Mouse (Mus musculus): ENCODE data around the gene Ndufaf7. TPM values are rescaled to one million over a fixed set of nuclear protein-coding genes. Genes with fewer than 3 reads are reported as not detected.

Gene Ndufaf7
- polyA plus RNA-seq, 1 experiment = 20.8 TPM

DNA sequence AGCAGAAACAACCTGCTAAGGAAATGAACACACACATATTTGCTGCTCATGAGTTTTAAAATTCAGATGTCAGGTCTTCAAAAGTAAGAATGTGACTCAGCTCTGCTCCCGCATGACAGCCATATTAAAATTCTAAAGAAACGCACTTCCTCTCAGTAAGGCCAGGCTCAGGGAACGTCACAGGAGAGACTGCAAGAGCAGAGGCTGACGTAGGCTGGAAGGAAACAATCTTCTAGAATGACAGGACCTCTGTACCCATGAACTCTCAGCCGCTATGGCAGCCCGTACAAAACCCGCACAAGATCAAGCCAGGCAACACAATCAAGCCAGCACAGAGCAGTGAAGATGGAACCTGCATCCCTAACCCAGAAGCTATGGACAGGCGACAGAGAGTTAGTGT is 52.1 kb downstream of the Ndufaf7 start:
- WGBS = 53% methylated on average over 8 of the region's 8 CpGs
- Histone ChIP-seq H3K27me3 (replicated peaks; ENCODE audit: control insufficient read depth, insufficient read depth, low read length) (no peaks in the 10 kb centered on the region), H3K36me3 (ENCODE audit: control insufficient read depth, insufficient read depth, low read length) (no peaks in the 10 kb centered on the region), H3K27ac (ENCODE audit: insufficient read depth, low read depth, low read length) (no peak overlapping the region), H3K4me1 (ENCODE audit: control insufficient read depth, insufficient read depth, low read length) (peaks cover 13% of the 10 kb centered on the region), H3K4me3 (ENCODE audit: insufficient read depth, low read depth, low read length) (no peak overlapping the region)
- no peak for TF ChIP-seq CTCF (conservative IDR thresholded peaks at IDR 0.05; ENCODE audit: insufficient read depth, insufficient read length, low read depth, low read length)
- no peak for TF ChIP-seq POLR2A (IDR thresholded peaks at IDR 0.05; ENCODE audit: low read depth, low read length)
- peak; percentile 55 for DNase-seq

- no peak for DNase-seq
- no peak overlapping the region for H3K4me3 ChIP-seq (ENCODE audit: insufficient read depth, low read depth, low read length)
- 95% methylated on average over 2 of the region's 2 CpGs for WGBS
- H3K27ac ChIP-seq (ENCODE audit: insufficient read depth, low read depth, low read length) = no peak overlapping the region
- H3K27me3 ChIP-seq (replicated peaks; ENCODE audit: control insufficient read depth, insufficient read depth, low read length) = no peaks in the 10 kb centered on the region
- peaks cover 18% of the 10 kb centered on the region for H3K4me1 ChIP-seq (ENCODE audit: control insufficient read depth, insufficient read depth, low read length)
- H3K36me3 ChIP-seq (ENCODE audit: control insufficient read depth, insufficient read depth, low read length) = no peaks in the 10 kb centered on the region
- TF ChIP-seq CTCF (conservative IDR thresholded peaks at IDR 0.05; ENCODE audit: insufficient read depth, insufficient read length, low read depth, low read length) = no peak
- no peak for TF ChIP-seq POLR2A (IDR thresholded peaks at IDR 0.05; ENCODE audit: low read depth, low read length)
These were observed 54.6 kb downstream of the Ndufaf7 start for GRCm38 (mm10) chr17:78991549-78991948.

DNA sequence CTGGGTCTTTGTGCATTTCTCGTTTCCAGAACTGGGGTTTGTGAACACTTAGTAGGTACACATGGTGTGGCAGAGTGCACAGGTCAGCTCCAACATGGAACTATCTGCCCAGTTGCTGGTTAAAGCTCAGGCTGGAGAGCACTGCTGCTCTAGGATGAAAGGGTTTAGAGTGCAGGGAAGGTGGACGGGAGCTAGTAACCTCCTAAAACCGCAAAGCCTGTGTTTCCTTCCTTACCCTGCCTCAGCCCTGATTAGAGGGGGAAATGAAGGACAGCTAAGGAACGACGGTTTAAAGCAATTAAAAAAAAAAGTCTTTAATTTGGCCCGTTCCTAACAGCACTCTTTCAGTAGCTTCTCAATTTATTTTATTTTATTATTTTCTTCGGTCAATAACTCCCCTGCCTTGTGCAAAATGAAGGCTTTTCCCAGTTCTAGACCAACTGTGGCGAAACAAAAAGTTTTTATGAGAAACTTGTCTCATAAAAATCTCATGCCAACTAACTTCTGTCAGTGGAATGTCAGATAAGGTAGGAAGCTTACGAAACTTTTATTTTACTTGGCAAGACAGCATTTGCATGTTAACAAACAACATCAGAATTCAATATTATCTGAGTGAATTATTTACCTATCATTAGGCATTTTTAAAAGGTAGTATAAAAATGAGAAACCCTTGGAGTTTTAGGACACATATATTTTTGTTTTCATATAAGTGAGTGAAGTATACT is 55.5 kb downstream of the Ndufaf7 start:
- no peak for DNase-seq
- Histone ChIP-seq H3K4me3 (ENCODE audit: insufficient read depth, low read depth, low read length) (no peak overlapping the region), H3K27ac (ENCODE audit: insufficient read depth, low read depth, low read length) (no peak overlapping the region), H3K27me3 (replicated peaks; ENCODE audit: control insufficient read depth, insufficient read depth, low read length) (no peaks in the 10 kb centered on the region), H3K36me3 (ENCODE audit: control insufficient read depth, insufficient read depth, low read length) (no peaks in the 10 kb centered on the region), H3K4me1 (ENCODE audit: control insufficient read depth, insufficient read depth, low read length) (peaks cover 17% of the 10 kb centered on the region)
- WGBS = 54% methylated on average over 9 of the region's 9 CpGs
- TF ChIP-seq CTCF (conservative IDR thresholded peaks at IDR 0.05; ENCODE audit: insufficient read depth, insufficient read length, low read depth, low read length) (no peak), POLR2A (IDR thresholded peaks at IDR 0.05; ENCODE audit: low read depth, low read length) (no peak)

- TF ChIP-seq CTCF (conservative IDR thresholded peaks at IDR 0.05; ENCODE audit: insufficient read depth, insufficient read length, low read depth, low read length) = no peak
- TF ChIP-seq POLR2A (IDR thresholded peaks at IDR 0.05; ENCODE audit: low read depth, low read length) = no peak
These were observed 56.7 kb downstream of the Ndufaf7 start for GRCm38 (mm10) chr17:78993670-78994069.

GRCm38 (mm10) chr17:78994382-78994781 is 57.4 kb downstream of the Ndufaf7 start:
- peaks cover 17% of the 10 kb centered on the region for H3K4me1 ChIP-seq (ENCODE audit: control insufficient read depth, insufficient read depth, low read length)
- H3K4me3 ChIP-seq (ENCODE audit: insufficient read depth, low read depth, low read length) = no peak overlapping the region
- TF ChIP-seq CTCF (conservative IDR thresholded peaks at IDR 0.05; ENCODE audit: insufficient read depth, insufficient read length, low read depth, low read length) (no peak), POLR2A (IDR thresholded peaks at IDR 0.05; ENCODE audit: low read depth, low read length) (no peak)
- no peak for DNase-seq
- no peaks in the 10 kb centered on the region for H3K36me3 ChIP-seq (ENCODE audit: control insufficient read depth, insufficient read depth, low read length)
- H3K27ac ChIP-seq (ENCODE audit: insufficient read depth, low read depth, low read length) = peak overlapping the region; percentile 68
- WGBS = 71% methylated on average over 8 of the region's 8 CpGs
- H3K27me3 ChIP-seq (replicated peaks; ENCODE audit: control insufficient read depth, insufficient read depth, low read length) = no peaks in the 10 kb centered on the region

More at GRCm38 (mm10) chr17:78993670-78994069, 56.7 kb downstream of the Ndufaf7 start:
- Histone ChIP-seq H3K36me3 (ENCODE audit: control insufficient read depth, insufficient read depth, low read length) (no peaks in the 10 kb centered on the region), H3K4me3 (ENCODE audit: insufficient read depth, low read depth, low read length) (no peak overlapping the region), H3K27ac (ENCODE audit: insufficient read depth, low read depth, low read length) (no peak overlapping the region), H3K27me3 (replicated peaks; ENCODE audit: control insufficient read depth, insufficient read depth, low read length) (no peaks in the 10 kb centered on the region), H3K4me1 (ENCODE audit: control insufficient read depth, insufficient read depth, low read length) (peaks cover 17% of the 10 kb centered on the region)
- no peak for DNase-seq
- WGBS = 91% methylated on average over 2 of the region's 2 CpGs

GRCm38 (mm10) chr17:78994931-78995820 is 58.2 kb downstream of the Ndufaf7 start:
- Histone ChIP-seq H3K4me1 (ENCODE audit: control insufficient read depth, insufficient read depth, low read length) (peaks cover 17% of the 10 kb centered on the region), H3K4me3 (ENCODE audit: insufficient read depth, low read depth, low read length) (no peak overlapping the region), H3K27me3 (replicated peaks; ENCODE audit: control insufficient read depth, insufficient read depth, low read length) (no peaks in the 10 kb centered on the region), H3K27ac (ENCODE audit: insufficient read depth, low read depth, low read length) (peak overlapping the region; percentile 93), H3K36me3 (ENCODE audit: control insufficient read depth, insufficient read depth, low read length) (no peaks in the 10 kb centered on the region)
- 14% methylated on average over 9 of the region's 9 CpGs for WGBS
- DNase-seq = peak; percentile 72
- TF ChIP-seq POLR2A (IDR thresholded peaks at IDR 0.05; ENCODE audit: low read depth, low read length) (no peak), CTCF (conservative IDR thresholded peaks at IDR 0.05; ENCODE audit: insufficient read depth, insufficient read length, low read depth, low read length) (no peak)

Other genes with a start within 250 kb of the Ndufaf7 start
- 6.4 and 6.5 TPM in 2 replicates for gene Strn, start 199.9 kb upstream of the Ndufaf7 start, polyA plus RNA-seq (2012; rRNA removed)
- 22.2 and 22.6 TPM in 2 replicates for gene Heatr5b, start 101.8 kb upstream of the Ndufaf7 start, polyA plus RNA-seq (2012; rRNA removed)
- gene Gpatch11, start 101.6 kb upstream of the Ndufaf7 start, polyA plus RNA-seq (2012; rRNA removed) = 8.5 TPM in 2 replicates
- gene Eif2ak2, start 54.6 kb upstream of the Ndufaf7 start, polyA plus RNA-seq (2012; rRNA removed) = 5.6 and 5.9 TPM in 2 replicates
- not detected in 2 replicates for gene Sult6b1, start 30.1 kb upstream of the Ndufaf7 start, polyA plus RNA-seq (2012; rRNA removed)
- 17.9 and 26.7 TPM in 2 replicates for gene Cebpzos, start 20.6 kb upstream of the Ndufaf7 start, polyA plus RNA-seq (2012; rRNA removed)
- gene Cebpz, start 70 bp upstream of the Ndufaf7 start, polyA plus RNA-seq (2012; rRNA removed) = 3.1 and 6.8 TPM in 2 replicates
- gene Prkd3, start 83.7 kb downstream of the Ndufaf7 start, polyA plus RNA-seq (2012; rRNA removed) = 9.4 and 10.3 TPM in 2 replicates
- gene Qpct, start 114.8 kb downstream of the Ndufaf7 start, polyA plus RNA-seq (2012; rRNA removed) = 2.3 and 2.7 TPM in 2 replicates